Mouse (Mus musculus) liver, embryonic 12.5 days (tissue): Measurements from ENCODE around the gene 1810024B03Rik. TPM values are rescaled to one million over a fixed set of nuclear protein-coding genes. Genes with fewer than 3 reads are reported as not detected.
"Not testable (repeated sequence)": the region's sequence is repeated elsewhere in the genome, so short reads cannot be mapped to it uniquely, and the experiment has no call there.

Experiments
- ATAC-seq: fragments of 200-750 bp; cut with Nextera tagmentation; 2 replicates; pipeline ENCODE4 v1.8.0; 2017; ENCODE audit warnings: moderate number of reproducible peaks, mild to moderate bottlenecking, moderate library complexity
- H3K27ac ChIP-seq: fragments of 300-500 bp; sonication (generic); 2 replicates; pipeline ENCODE4 v1.5.1; 2016; ENCODE audit warnings: mild to moderate bottlenecking
- H3K27me3 ChIP-seq: fragments of 300-500 bp; sonication (generic); replicated peaks from 2 replicates; pipeline ENCODE4 v1.6.1; 2016; ENCODE audit warnings: mild to moderate bottlenecking, moderate library complexity
- H3K36me3 ChIP-seq: fragments of 300-500 bp; sonication (generic); 2 replicates; pipeline ENCODE4 v1.6.1; 2016; ENCODE audit warnings: mild to moderate bottlenecking, moderate library complexity
- H3K4me1 ChIP-seq: fragments of 300-500 bp; sonication (generic); 2 replicates; pipeline ENCODE4 v1.6.1; 2016
- H3K4me2 ChIP-seq: fragments of 300-500 bp; sonication (generic); 2 replicates; pipeline ENCODE4 v1.6.1; 2016; ENCODE audit warnings: mild to moderate bottlenecking, moderate library complexity
- H3K4me3 ChIP-seq: fragments of 300-500 bp; sonication (generic); 2 replicates; pipeline ENCODE4 v1.5.1; 2016; ENCODE audit warnings: mild to moderate bottlenecking, moderate library complexity
- H3K9ac ChIP-seq: fragments of 300-500 bp; sonication (generic); 2 replicates; pipeline ENCODE4 v1.6.1; 2016; ENCODE audit warnings: mild to moderate bottlenecking, moderate library complexity
- H3K9me3 ChIP-seq: fragments of 300-500 bp; sonication (generic); replicated peaks from 2 replicates; pipeline ENCODE4 v1.6.1; 2016; ENCODE audit warnings: mild to moderate bottlenecking, moderate library complexity
- WGBS: fragments of 180-500 bp; shearing (Covaris S2); methylation state at CpG from one replicate; pipeline ENCODE4 v1.1.7; 2016; ENCODE audit not compliant: insufficient replicate concordance; 5-methylcytosine and 5-hydroxymethylcytosine counted together
- polyA plus RNA-seq: library from polyadenylated mRNA; unstranded; fragments of >200 nt; fragmentation: Nextera tagmentation; extraction: Ambion mirVana; gene quantifications from 2 replicates; pipeline ENCODE4 v1.2.1, GENCODE M21; 2016

The 1810024B03Rik gene
- polyA plus RNA-seq, 1 experiment from 2014 or later: 1.7 TPM

GRCm38 (mm10) chr2:127237897-127238610 is 30.0 kb upstream of the 1810024B03Rik start:
- Histone ChIP-seq H3K9ac (no peak overlapping the region), H3K9me3 (no peaks in the 10 kb centered on the region), H3K27me3 (no peaks in the 10 kb centered on the region), H3K36me3 (peaks cover 98% of the 10 kb centered on the region), H3K4me3 (no peak overlapping the region), H3K27ac (no peak overlapping the region), H3K4me2 (no peak overlapping the region), H3K4me1 (no peaks in the 10 kb centered on the region)
- no peak for ATAC-seq
- WGBS: 90% methylated on average over 11 of the region's 11 CpGs

GRCm38 (mm10) chr2:127225261-127225660 is 17.2 kb upstream of the 1810024B03Rik start:
- Histone ChIP-seq H3K36me3 (peaks cover 99% of the 10 kb centered on the region), H3K4me1 (no peaks in the 10 kb centered on the region), H3K9ac (no peak overlapping the region), H3K9me3 (peaks cover 10% of the 10 kb centered on the region; the same call in 1 of the 2 replicates), H3K4me3 (no peak overlapping the region), H3K27ac (no peak overlapping the region), H3K27me3 (no peaks in the 10 kb centered on the region), H3K4me2 (no peak overlapping the region)
- no peak for ATAC-seq
- WGBS: 94% methylated on average over 3 of the region's 3 CpGs

- Histone ChIP-seq H3K9me3 (no peaks in the 10 kb centered on the region), H3K27ac (no peak overlapping the region), H3K4me2 (no peak overlapping the region), H3K9ac (no peak overlapping the region), H3K36me3 (peaks cover 99% of the 10 kb centered on the region), H3K4me3 (no peak overlapping the region), H3K27me3 (no peaks in the 10 kb centered on the region), H3K4me1 (no peaks in the 10 kb centered on the region)
- ATAC-seq: no peak
- 84% methylated on average over 5 of the region's 5 CpGs for WGBS
These were observed 9.7 kb upstream of the 1810024B03Rik start for GRCm38 (mm10) chr2:127217746-127218145.

GRCm38 (mm10) chr2:127210701-127211100 is 2.6 kb upstream of the 1810024B03Rik start:
- Histone ChIP-seq H3K9ac (no peak overlapping the region), H3K36me3 (peaks cover 62% of the 10 kb centered on the region), H3K4me1 (peaks cover 22% of the 10 kb centered on the region), H3K27ac (no peak overlapping the region), H3K4me2 (no peak overlapping the region), H3K27me3 (no peaks in the 10 kb centered on the region), H3K9me3 (no peaks in the 10 kb centered on the region), H3K4me3 (no peak overlapping the region)
- ATAC-seq: no peak
- 88% methylated on average over 11 of the region's 11 CpGs for WGBS

- H3K9me3 ChIP-seq: no peaks in the 10 kb centered on the region
- peak overlapping the region; percentile 94 for H3K4me3 ChIP-seq
- ATAC-seq: no peak
- no peaks in the 10 kb centered on the region for H3K27me3 ChIP-seq
- H3K4me2 ChIP-seq: peak overlapping the region; percentile 87
- peak overlapping the region; percentile 89 for H3K9ac ChIP-seq
- H3K4me1 ChIP-seq: peaks cover 22% of the 10 kb centered on the region
- peaks cover 46% of the 10 kb centered on the region for H3K36me3 ChIP-seq
- H3K27ac ChIP-seq: peak overlapping the region; percentile 84
- under 1% methylated on average over 17 of the region's 17 CpGs for WGBS
These were observed 331 bp upstream of the 1810024B03Rik start for GRCm38 (mm10) chr2:127208452-127208769.

GRCm38 (mm10) chr2:127206916-127207315 is 1.2 kb downstream of the 1810024B03Rik start:
- Histone ChIP-seq H3K4me2 (peak overlapping the region; percentile 87), H3K27ac (no peak overlapping the region), H3K36me3 (peaks cover 40% of the 10 kb centered on the region), H3K27me3 (no peaks in the 10 kb centered on the region), H3K4me1 (peaks cover 22% of the 10 kb centered on the region), H3K9me3 (no peaks in the 10 kb centered on the region), H3K4me3 (peak overlapping the region; percentile 94; the same call in 1 of the 2 replicates), H3K9ac (peak overlapping the region; percentile 65; the same call in 1 of the 2 replicates)
- ATAC-seq: no peak
- WGBS: 67% methylated on average over 2 of the region's 2 CpGs

GRCm38 (mm10) chr2:127205936-127206335 is 2.1 kb downstream of the 1810024B03Rik start:
- H3K9ac ChIP-seq, H3K27ac ChIP-seq, H3K4me2 ChIP-seq, H3K4me3 ChIP-seq, H3K9me3 ChIP-seq, H3K27me3 ChIP-seq, ATAC-seq: not testable (repeated sequence)
- H3K36me3 ChIP-seq: peaks cover 37% of the 10 kb centered on the region
- H3K4me1 ChIP-seq: peaks cover 22% of the 10 kb centered on the region
- WGBS: 71% methylated on average over 4 of the region's 4 CpGs

GRCm38 (mm10) chr2:127204932-127205331 is 3.1 kb downstream of the 1810024B03Rik start:
- 23% methylated on average over 3 of the region's 3 CpGs for WGBS
- Histone ChIP-seq H3K27ac (no peak overlapping the region), H3K27me3 (no peaks in the 10 kb centered on the region), H3K36me3 (peaks cover 34% of the 10 kb centered on the region), H3K4me2 (no peak overlapping the region), H3K9ac (no peak overlapping the region), H3K4me3 (no peak overlapping the region), H3K9me3 (no peaks in the 10 kb centered on the region), H3K4me1 (peaks cover 22% of the 10 kb centered on the region)
- ATAC-seq: no peak

GRCm38 (mm10) chr2:127189574-127189973 is 18.5 kb downstream of the 1810024B03Rik start:
- no peak overlapping the region for H3K4me3 ChIP-seq
- H3K4me1 ChIP-seq: no peaks in the 10 kb centered on the region
- H3K27ac ChIP-seq: no peak overlapping the region
- H3K4me2 ChIP-seq: no peak overlapping the region
- ATAC-seq: no peak
- no peaks in the 10 kb centered on the region for H3K9me3 ChIP-seq
- H3K36me3 ChIP-seq: no peaks in the 10 kb centered on the region
- no peaks in the 10 kb centered on the region; the same call in 1 of the 2 replicates for H3K27me3 ChIP-seq
- no peak overlapping the region for H3K9ac ChIP-seq

GRCm38 (mm10) chr2:127182598-127183381 is 25.3 kb downstream of the 1810024B03Rik start:
- Histone ChIP-seq H3K27ac (peak overlapping the region; percentile 83), H3K4me3 (peak overlapping the region; percentile 66), H3K4me1 (peaks cover 8% of the 10 kb centered on the region), H3K9me3 (no peaks in the 10 kb centered on the region), H3K36me3 (no peaks in the 10 kb centered on the region), H3K27me3 (peaks cover 8% of the 10 kb centered on the region), H3K9ac (peak overlapping the region; percentile 81), H3K4me2 (peak overlapping the region; percentile 75)
- 5% methylated on average over 17 of the region's 17 CpGs for WGBS
- peak; percentile 100 for ATAC-seq

GRCm38 (mm10) chr2:127166261-127166660 is 41.8 kb downstream of the 1810024B03Rik start:
- H3K27me3 ChIP-seq: peaks cover 19% of the 10 kb centered on the region; the same call in 1 of the 2 replicates
- WGBS: 12% methylated on average over 1 of the region's 1 CpGs
- H3K9me3 ChIP-seq, H3K4me1 ChIP-seq, H3K9ac ChIP-seq, ATAC-seq, H3K36me3 ChIP-seq, H3K4me3 ChIP-seq, H3K4me2 ChIP-seq, H3K27ac ChIP-seq: not testable (repeated sequence)

GRCm38 (mm10) chr2:127165675-127166074 is 42.4 kb downstream of the 1810024B03Rik start:
- Histone ChIP-seq H3K4me1 (no peaks in the 10 kb centered on the region), H3K27ac (no peak overlapping the region), H3K36me3 (no peaks in the 10 kb centered on the region), H3K4me2 (no peak overlapping the region), H3K9ac (no peak overlapping the region), H3K27me3 (peaks cover 19% of the 10 kb centered on the region; the same call in 1 of the 2 replicates), H3K9me3 (no peaks in the 10 kb centered on the region), H3K4me3 (no peak overlapping the region)
- ATAC-seq: no peak
- 36% methylated on average over 4 of the region's 4 CpGs for WGBS
